Mouse (Mus musculus): Measurements from ENCODE around the gene Pcp4.

Gene Pcp4

DNA sequence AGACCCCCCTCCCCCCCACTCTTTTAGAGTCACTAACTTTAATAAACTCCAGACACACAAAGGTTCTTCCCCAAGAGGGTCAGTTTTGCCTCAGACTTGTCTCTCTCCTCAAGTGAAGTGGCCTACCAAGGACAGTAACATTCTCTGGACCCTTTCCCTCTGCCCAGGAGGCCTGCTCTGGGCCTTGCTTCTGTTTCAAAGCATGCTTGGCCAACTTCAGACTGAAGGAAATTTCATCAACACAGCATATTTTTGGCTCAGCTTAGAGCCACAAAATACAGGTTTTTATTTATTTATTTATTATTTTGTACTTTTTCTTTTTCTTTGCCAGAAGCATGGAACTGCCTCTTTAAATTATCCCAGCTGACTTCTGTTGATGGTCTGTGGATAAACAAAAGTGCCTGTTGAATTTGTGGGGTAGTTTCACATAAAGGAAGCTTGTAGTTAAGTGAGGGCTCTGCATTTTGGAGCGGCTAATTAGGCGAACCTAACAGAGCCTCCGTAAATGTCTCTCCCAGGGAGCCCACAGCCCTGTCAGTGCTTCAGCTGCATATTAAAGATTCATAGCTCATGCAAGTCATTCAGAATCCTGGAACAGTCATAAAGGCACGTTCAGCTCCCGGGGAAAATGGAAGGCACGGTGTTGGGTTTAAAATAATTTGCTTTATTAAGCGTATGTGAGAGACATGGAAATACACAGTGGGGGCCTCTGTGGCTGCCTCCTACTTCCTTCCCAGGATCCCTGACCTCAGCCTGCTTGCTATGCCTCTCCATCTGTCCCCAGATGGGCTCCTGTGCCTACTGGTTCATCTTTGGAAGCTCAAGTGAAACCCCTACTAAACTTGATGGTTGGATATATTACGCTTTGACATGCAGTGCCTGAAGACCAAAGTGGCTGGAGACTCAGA lies 96.2 kb downstream of the Pcp4 start:
- no peak for DNase-seq (ENCODE audit: extremely low read depth, insufficient read length, low spot score)

- DNase-seq (ENCODE audit: extremely low read depth, insufficient read length, low spot score) = no peak
These were observed 100.0 kb downstream of the Pcp4 start for GRCm38 (mm10) chr16:96567428-96567827.

Data from 3134 (cell line).